Mouse (Mus musculus): Measurements from ENCODE around the gene Upf3b. TPM values are rescaled to one million over a fixed set of nuclear protein-coding genes. Genes with fewer than 3 reads are reported as not detected.
"Not testable (repeated sequence)": the region's sequence is repeated elsewhere in the genome, so short reads cannot be mapped to it uniquely, and the experiment has no call there.

Upf3b gene
- polyA plus RNA-seq (2014; fragmentation: Nextera tagmentation; extraction: Ambion mirVana): 27.4 and 33.8 TPM in 2 replicates

DNA sequence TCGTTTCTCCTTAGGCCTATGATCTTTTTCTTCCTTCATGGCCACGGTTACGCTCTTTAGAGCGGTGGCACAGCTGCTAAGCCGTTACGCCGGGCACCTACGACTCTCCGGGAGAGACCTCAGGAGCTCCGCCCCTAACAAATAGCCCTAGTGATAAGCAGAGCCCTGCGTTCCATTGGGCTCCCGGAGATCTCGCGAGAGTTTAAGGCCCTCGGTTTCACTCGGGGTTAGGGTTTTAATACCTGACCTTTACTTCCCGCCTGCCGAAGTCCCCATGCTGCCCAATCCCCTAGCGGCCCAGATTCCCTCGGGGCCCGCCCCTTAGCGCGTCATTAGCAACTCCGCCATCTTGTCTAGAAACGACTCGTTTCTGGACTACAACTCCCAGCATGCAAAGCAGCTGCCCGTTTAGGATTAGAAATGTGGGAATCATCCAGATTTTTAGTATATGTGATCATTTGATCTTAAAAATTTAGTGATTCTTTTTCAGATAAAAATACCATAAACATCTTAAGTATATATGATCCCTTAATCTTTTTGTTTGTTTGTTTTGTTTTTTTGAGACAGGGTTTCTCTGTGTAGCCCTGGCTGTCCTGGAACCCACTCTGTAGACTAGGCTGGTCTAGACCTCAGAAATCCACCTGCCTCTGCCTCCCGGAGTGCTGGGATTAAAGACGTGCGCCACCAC, at the start of gene Upf3b:
TSS of gene Upf3b (minus strand) at position 130 of the 688 bp plus-strand sequence.
- WGBS: 26% methylated on average over 30 of the region's 30 CpGs
- H3K4me3 ChIP-seq (ENCODE audit: low read length): peak within 1 kb of the TSS; percentile 55
- peak within 1 kb of the TSS; percentile 61 for H3K9ac ChIP-seq (ENCODE audit: low read depth, low read length)
- ATAC-seq (ENCODE audit: low FRiP score, low TSS enrichment): peak; percentile 98
- peak within 1 kb of the TSS; percentile 57 for H3K4me2 ChIP-seq (replicated peaks; ENCODE audit: low read depth, low read length)
- no peaks in the 10 kb centered on the region for H3K36me3 ChIP-seq (ENCODE audit: control insufficient read depth, insufficient read depth, low read length)
- H3K27me3 ChIP-seq (ENCODE audit: control insufficient read depth, insufficient read depth, low read length): no peaks in the 10 kb centered on the region
- no peaks in the 10 kb centered on the region for H3K9me3 ChIP-seq (ENCODE audit: control insufficient read depth, low read length)
- H3K27ac ChIP-seq (ENCODE audit: low read depth, low read length): peak within 1 kb of the TSS; percentile 76
- H3K4me1 ChIP-seq (ENCODE audit: control insufficient read depth, insufficient read depth, low read length): no peaks in the 10 kb centered on the region

- H3K27ac ChIP-seq (ENCODE audit: low read depth, low read length): no peak overlapping the region
- no peak overlapping the region for H3K4me3 ChIP-seq (ENCODE audit: low read length)
- no peaks in the 10 kb centered on the region for H3K4me1 ChIP-seq (ENCODE audit: control insufficient read depth, insufficient read depth, low read length)
- no peaks in the 10 kb centered on the region for H3K9me3 ChIP-seq (ENCODE audit: control insufficient read depth, low read length)
- no peaks in the 10 kb centered on the region; the same call in 1 of the 2 replicates for H3K36me3 ChIP-seq (ENCODE audit: control insufficient read depth, insufficient read depth, low read length)
- no peak for ATAC-seq (ENCODE audit: low FRiP score, low TSS enrichment)
- no peaks in the 10 kb centered on the region for H3K27me3 ChIP-seq (ENCODE audit: control insufficient read depth, insufficient read depth, low read length)
- H3K4me2 ChIP-seq (replicated peaks; ENCODE audit: low read depth, low read length): no peak overlapping the region
- 65% methylated on average over 4 of the region's 4 CpGs for WGBS
- H3K9ac ChIP-seq (ENCODE audit: low read depth, low read length): no peak overlapping the region
These were observed 47.7 kb upstream of the Upf3b start for GRCm38 (mm10) chrX:37157839-37158238.

- no peaks in the 10 kb centered on the region for H3K27me3 ChIP-seq (ENCODE audit: control insufficient read depth, insufficient read depth, low read length)
- ATAC-seq (ENCODE audit: low FRiP score, low TSS enrichment): no peak
- H3K4me2 ChIP-seq (replicated peaks; ENCODE audit: low read depth, low read length): no peak overlapping the region
- no peak overlapping the region for H3K4me3 ChIP-seq (ENCODE audit: low read length)
- peaks cover 4% of the 10 kb centered on the region; the same call in 1 of the 2 replicates for H3K36me3 ChIP-seq (ENCODE audit: control insufficient read depth, insufficient read depth, low read length)
- no peak overlapping the region for H3K9ac ChIP-seq (ENCODE audit: low read depth, low read length)
- no peaks in the 10 kb centered on the region for H3K4me1 ChIP-seq (ENCODE audit: control insufficient read depth, insufficient read depth, low read length)
- H3K9me3 ChIP-seq (ENCODE audit: control insufficient read depth, low read length): no peaks in the 10 kb centered on the region
- WGBS: 98% methylated on average over 2 of the region's 2 CpGs
- no peak overlapping the region for H3K27ac ChIP-seq (ENCODE audit: low read depth, low read length)
These were observed 34.8 kb upstream of the Upf3b start for GRCm38 (mm10) chrX:37144954-37145353.

- H3K9me3 ChIP-seq (ENCODE audit: control insufficient read depth, low read length); H3K9ac ChIP-seq (ENCODE audit: low read depth, low read length); H3K4me3 ChIP-seq (ENCODE audit: low read length); H3K36me3 ChIP-seq (ENCODE audit: control insufficient read depth, insufficient read depth, low read length); H3K27me3 ChIP-seq (ENCODE audit: control insufficient read depth, insufficient read depth, low read length); H3K4me1 ChIP-seq (ENCODE audit: control insufficient read depth, insufficient read depth, low read length); ATAC-seq (ENCODE audit: low FRiP score, low TSS enrichment); H3K4me2 ChIP-seq (replicated peaks; ENCODE audit: low read depth, low read length); H3K27ac ChIP-seq (ENCODE audit: low read depth, low read length): not testable (repeated sequence)
- WGBS: 50% methylated on average over 1 of the region's 4 CpGs
These were observed 34.4 kb upstream of the Upf3b start for GRCm38 (mm10) chrX:37144498-37144897.

DNA sequence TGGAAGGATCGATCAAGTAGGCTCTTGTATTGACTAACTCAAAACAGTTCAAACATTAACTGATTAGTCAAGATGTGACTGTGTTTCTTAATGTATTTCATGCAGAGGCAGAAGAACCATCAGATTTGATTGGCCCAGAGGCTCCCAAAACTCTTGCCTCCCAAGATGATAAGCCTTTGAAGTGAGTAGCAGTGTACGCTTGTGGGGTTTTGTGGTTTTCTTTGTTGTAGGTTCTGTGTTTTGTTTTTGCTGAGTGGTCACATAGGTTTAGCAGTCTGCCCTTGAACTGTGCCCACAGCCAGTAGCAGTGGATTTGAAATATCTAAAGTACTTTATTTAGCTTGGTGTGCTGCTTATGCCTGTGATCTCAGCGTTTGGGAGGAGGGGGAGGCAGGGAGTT, 31.6 kb upstream of the Upf3b start:
- Histone ChIP-seq H3K27me3 (ENCODE audit: control insufficient read depth, insufficient read depth, low read length) (no peaks in the 10 kb centered on the region), H3K36me3 (ENCODE audit: control insufficient read depth, insufficient read depth, low read length) (peaks cover 4% of the 10 kb centered on the region; the same call in 1 of the 2 replicates), H3K4me3 (ENCODE audit: low read length) (no peak overlapping the region), H3K4me1 (ENCODE audit: control insufficient read depth, insufficient read depth, low read length) (no peaks in the 10 kb centered on the region), H3K4me2 (replicated peaks; ENCODE audit: low read depth, low read length) (no peak overlapping the region), H3K27ac (ENCODE audit: low read depth, low read length) (no peak overlapping the region), H3K9me3 (ENCODE audit: control insufficient read depth, low read length) (no peaks in the 10 kb centered on the region), H3K9ac (ENCODE audit: low read depth, low read length) (no peak overlapping the region)
- 83% methylated on average over 3 of the region's 3 CpGs for WGBS
- ATAC-seq (ENCODE audit: low FRiP score, low TSS enrichment): no peak

- Histone ChIP-seq H3K27ac (ENCODE audit: low read depth, low read length) (0 out of 2 replicates have a peak within 1 kb of the TSS, but pooled peaks have one; percentile 26), H3K4me2 (replicated peaks; ENCODE audit: low read depth, low read length) (peak within 1 kb of the TSS; percentile 44), H3K36me3 (ENCODE audit: control insufficient read depth, insufficient read depth, low read length) (no peaks in the 10 kb centered on the region), H3K4me1 (ENCODE audit: control insufficient read depth, insufficient read depth, low read length) (peaks cover 6% of the 10 kb centered on the region; the same call in 1 of the 2 replicates), H3K9ac (ENCODE audit: low read depth, low read length) (peak within 1 kb of the TSS; percentile 78), H3K4me3 (ENCODE audit: low read length) (peak within 1 kb of the TSS; percentile 64), H3K9me3 (ENCODE audit: control insufficient read depth, low read length) (no peaks in the 10 kb centered on the region), H3K27me3 (ENCODE audit: control insufficient read depth, insufficient read depth, low read length) (no peaks in the 10 kb centered on the region)
- 20% methylated on average over 58 of the region's 58 CpGs for WGBS
- ATAC-seq (ENCODE audit: low FRiP score, low TSS enrichment): peak; percentile 87
These were observed 16.7 kb upstream of the Upf3b start, which contains the start of gene Nkap for GRCm38 (mm10) chrX:37126671-37127358. TSS of gene Nkap (plus strand) at chrX:37126795.

- peaks cover 6% of the 10 kb centered on the region; the same call in 1 of the 2 replicates for H3K4me1 ChIP-seq (ENCODE audit: control insufficient read depth, insufficient read depth, low read length)
- H3K9me3 ChIP-seq (ENCODE audit: control insufficient read depth, low read length): no peaks in the 10 kb centered on the region
- H3K36me3 ChIP-seq (ENCODE audit: control insufficient read depth, insufficient read depth, low read length): no peaks in the 10 kb centered on the region
- no peak overlapping the region for H3K9ac ChIP-seq (ENCODE audit: low read depth, low read length)
- no peaks in the 10 kb centered on the region for H3K27me3 ChIP-seq (ENCODE audit: control insufficient read depth, insufficient read depth, low read length)
- H3K4me2 ChIP-seq (replicated peaks; ENCODE audit: low read depth, low read length): no peak overlapping the region
- 92% methylated on average over 7 of the region's 7 CpGs for WGBS
- no peak for ATAC-seq (ENCODE audit: low FRiP score, low TSS enrichment)
- H3K27ac ChIP-seq (ENCODE audit: low read depth, low read length): no peak overlapping the region
- H3K4me3 ChIP-seq (ENCODE audit: low read length): no peak overlapping the region
These were observed 15.4 kb upstream of the Upf3b start for GRCm38 (mm10) chrX:37125511-37125910.

DNA sequence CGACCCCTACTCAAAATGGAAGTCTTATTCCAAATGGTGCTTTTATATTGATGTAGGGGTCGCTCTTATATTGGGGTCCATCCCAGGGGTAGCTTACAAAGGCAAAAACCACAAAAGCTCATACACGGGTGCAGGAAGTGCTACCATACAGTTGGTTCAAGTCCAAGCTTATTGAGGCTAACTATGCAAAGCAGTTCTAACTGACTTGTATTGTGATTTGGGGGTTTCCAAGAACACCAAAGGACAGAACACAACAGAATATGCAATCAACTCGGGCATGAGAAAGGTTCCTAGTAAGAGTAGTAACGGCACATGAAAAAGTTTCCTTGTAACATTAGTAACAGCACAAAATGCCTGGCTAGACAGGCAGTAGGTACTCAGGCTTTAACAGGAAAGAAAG, 10.1 kb upstream of the Upf3b start:
- Histone ChIP-seq H3K9ac (ENCODE audit: low read depth, low read length) (no peak overlapping the region), H3K4me2 (replicated peaks; ENCODE audit: low read depth, low read length) (no peak overlapping the region), H3K4me1 (ENCODE audit: control insufficient read depth, insufficient read depth, low read length) (no peaks in the 10 kb centered on the region), H3K36me3 (ENCODE audit: control insufficient read depth, insufficient read depth, low read length) (no peaks in the 10 kb centered on the region), H3K9me3 (ENCODE audit: control insufficient read depth, low read length) (no peaks in the 10 kb centered on the region), H3K4me3 (ENCODE audit: low read length) (no peak overlapping the region), H3K27ac (ENCODE audit: low read depth, low read length) (no peak overlapping the region), H3K27me3 (ENCODE audit: control insufficient read depth, insufficient read depth, low read length) (no peaks in the 10 kb centered on the region)
- WGBS: 78% methylated on average over 5 of the region's 5 CpGs
- no peak for ATAC-seq (ENCODE audit: low FRiP score, low TSS enrichment)

GRCm38 (mm10) chrX:37119585-37119984, 9.5 kb upstream of the Upf3b start:
- no peak overlapping the region for H3K9ac ChIP-seq (ENCODE audit: low read depth, low read length)
- H3K36me3 ChIP-seq (ENCODE audit: control insufficient read depth, insufficient read depth, low read length): no peaks in the 10 kb centered on the region
- no peaks in the 10 kb centered on the region for H3K9me3 ChIP-seq (ENCODE audit: control insufficient read depth, low read length)
- H3K27ac ChIP-seq (ENCODE audit: low read depth, low read length): no peak overlapping the region
- no peak overlapping the region for H3K4me3 ChIP-seq (ENCODE audit: low read length)
- no peak for ATAC-seq (ENCODE audit: low FRiP score, low TSS enrichment)
- WGBS: 67% methylated on average over 3 of the region's 3 CpGs
- no peaks in the 10 kb centered on the region for H3K4me1 ChIP-seq (ENCODE audit: control insufficient read depth, insufficient read depth, low read length)
- H3K4me2 ChIP-seq (replicated peaks; ENCODE audit: low read depth, low read length): no peak overlapping the region
- no peaks in the 10 kb centered on the region for H3K27me3 ChIP-seq (ENCODE audit: control insufficient read depth, insufficient read depth, low read length)

All from kidney, embryonic 14.5 days (tissue).